Mouse (Mus musculus): ENCODE results near the gene Nuak1. TPM values are rescaled to one million over a fixed set of nuclear protein-coding genes. Genes with fewer than 3 reads are reported as not detected.

The Nuak1 gene
- total RNA-seq, 2 experiments from 2014 or later: 8.8 to 10.9 TPM

- no peak for DNase-seq
These were observed 7.0 kb upstream of the Nuak1 start for GRCm38 (mm10) chr10:84447411-84447821.

- no peak for DNase-seq
These were observed 6.3 kb upstream of the Nuak1 start for GRCm38 (mm10) chr10:84446661-84447060.

DNA sequence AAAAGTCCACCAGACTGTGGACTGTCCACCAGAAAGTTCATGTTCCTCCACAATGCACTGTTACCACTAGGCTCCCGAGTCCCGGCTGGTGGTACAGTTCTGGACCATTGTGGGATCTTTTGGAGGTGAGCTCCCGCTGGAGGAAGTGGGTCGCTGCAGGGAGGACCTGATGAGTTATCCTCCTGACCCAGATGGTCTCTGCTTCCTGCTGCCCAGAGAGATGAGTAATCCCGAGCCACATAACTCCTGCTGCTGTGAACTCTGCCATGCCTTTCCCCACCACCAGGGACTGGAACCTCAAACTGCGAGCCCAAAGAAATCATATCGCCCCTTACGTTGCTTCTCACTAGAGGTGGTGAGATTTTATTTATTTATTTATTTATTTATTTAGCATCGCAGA, 4.0 kb upstream of the Nuak1 start:
- DNase-seq: no peak

- DNase-seq: peak; percentile 18
These were observed 1.4 kb upstream of the Nuak1 start for GRCm38 (mm10) chr10:84441846-84442245.

DNA sequence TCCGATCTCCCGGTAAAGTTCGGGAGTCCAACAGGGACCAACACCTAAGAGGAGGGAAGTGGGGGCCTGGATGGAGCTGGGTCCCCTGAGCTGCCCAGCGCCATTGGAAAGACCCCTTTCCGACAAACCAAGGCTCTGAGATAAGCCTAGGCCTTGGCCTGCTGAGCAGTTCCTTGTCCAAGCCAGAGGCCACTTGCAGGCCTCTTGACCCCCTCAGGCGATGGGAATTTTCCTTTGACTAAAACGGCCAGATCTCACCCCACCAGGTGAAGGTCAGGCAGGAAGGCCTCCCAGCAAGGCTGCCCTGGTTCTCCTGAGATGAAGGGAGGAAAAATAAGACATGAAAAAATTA, 1.0 kb upstream of the Nuak1 start:
- DNase-seq: no peak

DNA sequence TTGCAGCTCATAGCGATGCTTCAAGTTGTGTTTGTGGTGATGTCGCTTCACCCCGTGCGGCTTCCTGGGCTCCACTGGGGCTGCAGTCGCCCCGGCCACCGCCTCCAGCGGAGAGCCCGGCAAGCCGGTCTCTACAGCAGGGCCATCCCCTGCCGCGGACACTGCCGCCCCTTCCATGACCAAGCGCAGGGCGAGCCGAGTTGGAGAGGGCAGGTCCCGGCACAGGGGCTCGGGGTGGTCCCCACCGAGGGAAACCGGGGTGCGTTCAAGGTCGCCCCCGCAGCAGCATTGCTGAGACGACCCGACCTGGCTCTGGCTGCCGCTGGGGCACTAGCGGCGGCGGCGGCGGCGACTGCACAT, 236 bp downstream of the Nuak1 start:
- DNase-seq: no peak

DNA sequence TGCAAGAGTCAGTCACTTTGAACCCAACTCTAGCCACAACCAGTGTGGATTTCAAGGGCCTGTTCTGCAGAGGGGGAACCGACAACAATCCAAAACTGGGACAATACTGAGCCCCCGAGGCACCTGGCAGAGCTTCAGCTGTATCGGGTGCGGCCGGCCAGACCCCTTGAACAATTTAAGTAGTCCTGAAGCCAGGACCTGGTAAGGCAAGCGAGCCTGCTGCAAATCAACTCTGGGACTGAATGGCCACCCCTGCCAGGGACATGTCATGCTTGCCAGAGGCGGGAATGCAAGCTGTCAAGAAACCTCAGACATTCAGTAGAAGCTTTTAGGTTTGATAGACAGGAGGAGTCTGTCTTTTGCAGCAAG, 1.2 kb downstream of the Nuak1 start:
- peak; percentile 26 for DNase-seq

DNA sequence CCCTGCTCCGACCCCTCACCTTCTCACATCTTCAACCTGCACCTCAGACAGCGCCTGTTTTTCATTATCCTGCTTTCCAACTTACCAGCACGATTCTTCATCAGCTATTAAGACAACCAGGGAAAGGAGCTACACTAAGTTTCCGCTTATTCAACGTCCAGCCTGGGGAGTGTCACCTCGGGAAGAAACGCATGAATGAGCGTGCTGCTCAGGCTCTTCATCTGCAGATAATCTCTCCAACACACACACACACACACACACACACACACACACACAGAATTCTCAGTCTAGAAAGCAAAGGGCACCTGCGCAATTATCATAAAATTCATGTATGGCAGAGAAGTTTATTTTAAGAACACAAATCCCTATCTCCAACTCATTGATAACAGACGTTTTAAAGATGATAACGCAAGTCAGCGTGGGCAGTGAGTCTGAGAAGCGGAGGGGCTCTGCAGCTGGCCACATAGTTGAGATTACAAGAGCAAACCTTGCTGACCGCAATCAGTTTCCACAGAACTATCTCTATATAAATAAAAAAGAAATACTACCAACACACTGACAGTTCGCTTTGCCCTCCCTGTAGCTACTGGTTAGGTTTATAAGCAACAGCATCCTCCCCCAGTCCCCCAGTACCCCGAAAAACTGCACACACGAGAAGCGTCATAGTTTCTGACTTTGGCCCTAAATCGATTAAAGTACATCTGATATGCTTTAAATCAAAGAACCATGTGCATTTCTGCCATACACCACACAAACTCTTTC, 1.8 kb downstream of the Nuak1 start:
- no peak for DNase-seq

- DNase-seq: peak; percentile 98
These were observed 2.4 kb downstream of the Nuak1 start for GRCm38 (mm10) chr10:84438049-84438422.

DNA sequence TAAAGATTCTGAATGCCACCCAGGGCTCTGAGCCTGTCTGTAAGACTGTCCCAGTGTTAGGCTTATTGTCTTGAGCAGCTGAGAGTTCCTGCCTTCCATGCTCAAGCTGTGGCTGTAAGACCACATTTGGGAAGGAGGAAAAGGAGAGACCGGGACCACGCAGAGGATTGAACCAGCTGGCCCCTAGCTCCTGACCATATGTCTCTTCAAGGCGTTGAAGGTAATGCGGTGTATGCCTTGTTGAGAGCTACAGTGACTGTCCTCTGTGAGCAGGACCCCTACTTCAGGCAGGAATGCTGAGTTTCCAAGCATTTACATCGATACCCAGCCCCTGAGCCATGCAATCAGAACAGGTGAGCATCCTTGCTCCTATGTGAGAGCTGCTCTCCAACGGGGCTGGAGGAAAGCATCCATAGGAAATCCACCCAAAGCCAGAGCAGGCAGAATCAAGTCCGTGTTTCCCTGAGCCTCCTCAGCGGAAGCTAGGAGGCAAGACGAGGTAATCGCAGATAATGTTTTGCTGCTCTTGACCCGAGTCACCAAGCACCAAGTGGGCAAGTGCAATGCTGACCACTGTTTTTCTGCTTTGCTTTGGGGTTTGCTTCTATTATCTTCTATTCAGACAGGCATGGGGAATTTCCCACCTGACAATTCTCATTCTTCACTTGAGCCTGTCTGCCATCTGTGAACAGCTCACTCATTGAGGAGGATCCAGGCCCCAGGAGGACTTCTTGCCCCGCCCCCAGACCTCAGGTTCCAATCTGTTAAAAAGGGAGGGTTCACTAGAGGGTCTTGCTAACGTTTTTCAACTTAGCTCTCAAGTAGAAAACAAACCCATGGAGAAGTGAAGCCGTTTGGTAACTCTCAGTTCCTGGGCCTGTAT, 3.0 kb downstream of the Nuak1 start:
- DNase-seq: no peak

- no peak for DNase-seq
These were observed 4.5 kb downstream of the Nuak1 start for GRCm38 (mm10) chr10:84435930-84436329.

GRCm38 (mm10) chr10:84433193-84433801, 7.1 kb downstream of the Nuak1 start:
- DNase-seq: no peak

DNA sequence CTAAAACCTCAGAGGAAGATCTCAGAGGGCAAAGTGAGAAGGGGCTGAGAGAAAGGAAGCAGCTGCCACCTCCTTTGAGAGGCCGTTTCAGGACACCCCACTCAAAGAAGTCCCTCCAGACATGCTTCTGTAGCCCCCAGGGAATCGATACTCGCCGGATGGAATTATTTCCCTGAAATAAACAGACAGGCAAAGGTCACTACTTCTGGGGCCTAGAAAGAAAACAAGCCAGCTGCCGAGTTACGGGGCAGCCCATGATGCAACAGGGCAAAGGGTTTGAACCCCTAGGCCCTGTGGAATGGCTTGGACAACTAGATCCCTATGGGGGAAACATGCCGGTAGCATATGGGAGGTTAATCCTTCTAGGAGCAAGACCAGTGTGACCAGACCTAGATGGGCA, 16.0 kb downstream of the Nuak1 start:
- DNase-seq: no peak

GRCm38 (mm10) chr10:84423903-84424302, 16.5 kb downstream of the Nuak1 start:
- no peak for DNase-seq

GRCm38 (mm10) chr10:84420589-84420988, 19.8 kb downstream of the Nuak1 start:
- DNase-seq: no peak

GRCm38 (mm10) chr10:84418421-84418820, 22.0 kb downstream of the Nuak1 start:
- no peak for DNase-seq

DNA sequence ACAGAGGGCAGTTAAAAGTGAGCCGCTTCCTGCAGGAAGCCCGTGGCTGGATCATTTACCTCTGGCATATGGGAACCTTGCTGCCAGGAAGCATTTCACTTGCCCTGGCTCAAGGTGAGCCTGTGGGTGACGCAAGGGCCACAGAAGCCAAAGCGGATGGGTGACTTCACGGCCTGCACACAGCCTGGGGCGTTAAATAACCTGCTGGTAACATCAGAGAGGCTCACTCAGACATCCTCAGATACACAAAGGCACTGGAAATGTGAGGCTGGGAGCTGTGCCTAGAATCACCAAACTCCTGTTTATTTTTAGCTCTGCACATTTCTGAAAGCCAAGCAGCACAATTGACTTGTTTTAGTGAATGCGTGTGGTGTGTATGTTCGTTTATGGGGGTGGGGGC, 23.6 kb downstream of the Nuak1 start:
- no peak for DNase-seq

DNA sequence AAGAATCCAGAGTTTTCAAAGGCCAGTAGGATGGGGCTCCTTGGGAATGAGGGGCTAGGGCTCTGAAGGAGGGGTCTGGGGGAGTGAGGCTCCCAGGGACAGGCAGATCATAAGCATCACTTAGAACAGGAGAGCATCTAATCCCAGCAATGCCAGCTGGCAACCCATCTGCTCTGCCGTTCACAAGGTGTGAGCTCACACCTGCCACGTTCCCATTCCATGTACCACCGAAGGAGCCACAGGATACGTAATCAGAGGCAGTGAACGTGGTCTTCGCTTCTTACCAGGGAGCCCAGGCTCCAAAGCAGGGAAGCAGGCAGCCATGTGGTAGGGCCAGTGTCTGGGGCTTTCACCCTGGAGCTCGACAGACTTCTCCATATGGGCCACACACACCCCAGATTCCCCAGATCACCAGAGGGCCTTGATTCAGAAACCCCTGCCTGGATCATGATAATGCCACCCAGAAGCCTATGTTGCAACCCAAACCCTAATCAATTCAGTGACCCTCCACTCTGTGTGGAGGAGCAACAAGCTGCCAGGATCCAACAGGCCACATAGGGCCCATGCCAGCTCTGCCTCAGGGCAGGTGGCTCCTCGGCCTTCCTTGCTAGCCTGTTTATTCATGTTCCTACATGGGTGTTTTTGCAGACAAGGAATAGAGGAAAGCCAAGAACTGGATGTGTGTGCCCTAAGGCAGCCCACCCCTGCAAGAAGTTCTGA, 25.3 kb downstream of the Nuak1 start:
- DNase-seq: no peak

GRCm38 (mm10) chr10:84413310-84413709, 27.1 kb downstream of the Nuak1 start:
- no peak for DNase-seq

- peak; percentile 76 for DNase-seq
These were observed 28.0 kb downstream of the Nuak1 start for GRCm38 (mm10) chr10:84412326-84412962.

DNA sequence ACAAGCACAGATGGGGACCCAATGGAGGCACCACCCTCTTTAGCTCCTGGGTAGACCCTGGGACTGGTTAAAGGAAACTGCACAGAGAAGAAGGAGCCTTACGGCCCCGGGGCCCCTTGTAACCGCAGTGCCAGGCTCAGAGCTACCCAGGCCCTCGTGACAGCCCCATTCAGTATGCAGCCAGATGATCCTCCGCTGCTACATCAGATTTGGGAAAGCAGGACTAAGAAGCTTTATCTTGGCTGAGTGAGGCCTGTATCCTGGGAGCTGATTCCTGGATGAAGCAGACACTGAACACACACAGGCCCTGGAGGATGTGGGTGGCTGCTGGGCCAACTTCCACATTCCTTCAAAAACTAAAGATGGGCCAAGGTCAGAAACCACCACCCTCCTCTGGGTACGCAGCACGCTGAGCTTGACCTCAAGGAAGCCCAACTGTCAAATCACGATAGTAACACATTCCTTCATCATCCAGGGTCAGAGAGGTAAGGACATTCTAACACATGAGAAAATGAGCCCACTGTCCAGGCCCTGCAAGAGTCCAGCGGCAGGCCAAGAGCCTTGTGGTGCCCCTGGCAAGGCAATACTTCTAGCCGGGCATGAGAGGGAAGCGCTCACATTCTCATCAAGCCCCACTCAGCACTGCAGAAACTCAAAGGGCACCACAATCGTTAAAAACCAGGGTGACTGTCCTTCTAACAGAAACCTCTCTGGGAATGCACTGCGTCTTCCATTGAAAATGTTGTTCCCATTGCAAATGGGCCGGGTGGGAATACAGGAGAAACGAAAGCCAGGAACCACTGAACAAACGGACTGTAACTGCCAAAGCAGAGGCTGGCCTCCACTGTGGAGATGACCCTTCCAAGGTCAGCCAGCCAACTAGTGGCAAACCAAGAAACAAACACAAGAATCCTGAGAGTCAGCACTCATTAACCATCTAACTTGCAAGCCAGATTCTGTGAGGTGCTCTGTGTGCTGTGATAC, 29.0 kb downstream of the Nuak1 start:
- peak; percentile 54 for DNase-seq

Measured in adrenal gland, postnatal 10 days (tissue).